ENCODE assay signal across 8 mouse cellular contexts in the genomic region with DNA sequence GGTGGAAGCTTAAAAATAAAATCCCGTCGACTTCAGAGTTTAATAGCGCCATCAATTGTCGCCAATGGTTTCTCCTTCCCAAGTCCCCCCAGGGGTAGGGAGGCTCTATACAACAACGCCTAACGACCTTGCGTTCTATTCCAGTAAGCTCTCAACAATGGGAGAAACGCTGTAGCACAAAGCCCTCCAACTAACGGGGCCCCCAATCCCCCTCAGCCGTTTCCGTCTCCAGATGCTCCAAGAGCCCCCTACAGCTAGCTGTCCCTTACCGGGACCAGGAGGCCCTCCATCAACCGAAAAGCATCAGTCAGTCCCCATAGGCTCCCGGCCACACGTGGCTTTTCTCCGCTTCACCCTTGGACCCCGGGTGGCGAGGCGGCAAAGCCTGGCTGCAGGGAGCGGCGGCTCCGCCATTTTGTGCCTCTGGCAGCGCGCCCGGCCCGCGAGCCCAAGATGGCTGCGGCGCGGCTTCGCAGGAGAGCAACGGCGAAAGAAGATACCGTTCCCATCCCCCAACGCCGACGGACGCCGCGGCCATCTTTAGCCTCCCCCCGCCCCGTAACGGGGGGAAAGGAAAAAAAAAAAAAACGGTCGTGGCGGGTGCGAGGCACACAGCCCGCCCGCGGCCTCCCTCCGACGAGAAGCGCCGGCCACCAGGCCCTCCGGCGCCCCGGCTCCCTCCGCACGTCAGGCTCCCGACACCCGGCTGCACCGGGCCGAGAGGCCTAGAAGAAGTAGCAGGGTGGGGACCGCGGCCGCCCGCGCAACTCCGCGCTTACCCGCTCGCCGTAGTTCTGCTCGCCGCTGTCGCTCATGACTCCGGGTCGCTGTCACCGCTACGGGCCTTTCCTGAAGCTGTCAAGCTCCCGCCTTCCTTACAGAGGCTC. TPM values are rescaled to one million over a fixed set of nuclear protein-coding genes. Genes with fewer than 3 reads are reported as not detected.
A peak's percentile ranks its signal among the peaks of the same experiment; 100 is the strongest.
DNase-seq lines count a peak whose midpoint lies in the region; ATAC-seq lines count a peak whose summit lies in the region.

No protein-coding gene starts in this region.

- peak overlapping the region; percentile 96 for H3K4me3 ChIP-seq in megakaryocyte, embryonic 14.5 days (replicated peaks)

- no peaks in the 10 kb centered on the region for H3K9me3 ChIP-seq in megakaryocyte, embryonic 14.5 days

- peaks cover 37% of the 10 kb centered on the region for H3K4me1 ChIP-seq in megakaryocyte, embryonic 14.5 days

- peak; percentile 70 to 82 for DNase-seq in gastrocnemius, adult 8-10 months (ENCODE audit: low spot score in 2 of 2)
- DNase-seq in induced T-regulatory cell, adult 2 months (ENCODE audit: low read depth), result peak; percentile 93
- peak; percentile 38 to 76 for DNase-seq in left cerebral cortex, adult 9 months (ENCODE audit: low spot score in 2 of 2)
- peak; percentile 91 for DNase-seq in right cerebral cortex, postnatal 10 days (ENCODE audit: low spot score in 2 of 2)
- DNase-seq in urinary bladder, postnatal 14 days (ENCODE audit: low spot score), result peak; percentile 89

- ATAC-seq in activated CD4-positive, CD25-positive, alpha-beta regulatory T cell, adult 4 months, result peak; percentile 30
- ATAC-seq in common myeloid progenitor, adult 5-6 weeks (replicated peaks; ENCODE audit: low read depth, poor library complexity, severe bottlenecking), result peak; percentile 29

- peaks cover 2% of the 10 kb centered on the region for H3K36me3 ChIP-seq in megakaryocyte, embryonic 14.5 days (replicated peaks; ENCODE audit: low read length)

- no peaks in the 10 kb centered on the region for H3K27me3 ChIP-seq in megakaryocyte, embryonic 14.5 days (replicated peaks)

RNA-seq across cellular contexts. Expression of a gene that starts 0.6 kb away (rescaled TPM):
- 100 to 1,000 TPM; 191 to 329 TPM for polyA plus RNA-seq in activated CD4-positive, CD25-positive, alpha-beta regulatory T cell, adult 4 months (2017; shearing (Covaris generic))
- 638 and 656 TPM in 2 replicates for total RNA-seq in common myeloid progenitor, adult 5-6 weeks (2017)
- total RNA-seq in gastrocnemius, adult 8-10 months (2022), result 10 to 100 TPM; 20.1 to 28.8 (median 26.1) TPM
- 5.2 and 52.5 TPM in 2 replicates for polyA plus RNA-seq in megakaryocyte, embryonic 14.5 days (2012; ENCODE audit: insufficient read depth, low replicate concordance)

Comparison
In these comparisons a context has a peak if more than half of its experiments do, and no peak if none do; other contexts are left out.
1. Peak in every context shown above with its lines: DNase-seq, ATAC-seq and H3K4me3 ChIP-seq.
2. RNA of a gene that starts 0.6 kb away (total RNA-seq): 638 to 656 TPM in common myeloid progenitor, adult 5-6 weeks; 20.1 to 28.8 TPM in gastrocnemius, adult 8-10 months; every median in the first group is over 10 times any median in the second.